Mouse (Mus musculus): Measurements from ENCODE around the gene Shisal2b.

- TF ChIP-seq POLR2A (IDR thresholded peaks at IDR 0.05; ENCODE audit: low read depth, low read length) (no peak), CTCF (IDR thresholded peaks at IDR 0.05; ENCODE audit: extremely low read depth, insufficient read depth, insufficient read length, insufficient replicate concordance) (no peak)
Measured at GRCm38 (mm10) chr13:104816270-104816634, 47.4 kb downstream of the Shisal2b start.

All from spleen, adult 2 months (tissue).